Mouse (Mus musculus): ENCODE data around the gene Unc5a.

Gene Unc5a

DNA sequence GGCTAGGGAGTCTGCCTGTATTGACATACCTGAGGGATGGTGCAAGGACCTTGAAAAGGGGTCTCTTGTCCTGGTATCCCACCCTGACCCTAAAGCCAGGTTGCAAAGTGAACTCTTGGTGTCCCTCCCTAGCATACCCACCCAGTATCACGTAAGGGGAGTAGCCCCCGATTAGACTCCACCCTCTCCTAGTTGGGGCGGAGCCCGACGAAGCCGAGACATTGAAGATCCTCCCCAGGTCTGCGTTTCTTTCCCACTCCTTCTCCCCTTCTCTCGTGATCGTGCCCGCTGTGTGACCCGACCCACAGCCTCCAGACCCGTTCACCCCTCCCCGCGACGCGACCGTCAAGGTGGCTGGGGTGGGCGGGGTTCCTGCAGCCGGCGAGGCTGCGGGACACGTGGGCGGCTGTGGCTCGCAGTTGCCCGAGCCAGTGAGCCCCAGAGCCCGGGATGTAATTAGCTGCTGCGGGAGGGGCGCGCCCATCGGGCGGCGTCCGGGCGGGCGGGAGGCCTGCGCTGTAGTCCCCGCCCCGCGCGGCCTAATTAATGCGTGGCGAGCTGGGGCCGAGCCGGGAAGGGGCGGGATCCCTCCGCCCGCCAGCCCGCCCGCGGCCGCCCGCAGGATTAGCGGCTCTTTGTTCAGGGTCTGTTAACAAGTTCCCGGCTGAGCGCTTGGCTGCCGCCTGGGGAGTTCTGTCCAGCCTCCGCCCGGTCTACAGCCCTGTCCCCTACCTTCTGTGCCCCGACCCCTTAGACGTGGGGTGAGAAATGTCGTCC, 6.7 kb downstream of the Unc5a start:
- DNase-seq: peak; percentile 70 to 73

GRCm38 (mm10) chr13:54957281-54957680, 8.1 kb downstream of the Unc5a start:
- no peak for DNase-seq

- peak; percentile 87 to 93 for DNase-seq
Observed at GRCm38 (mm10) chr13:54959059-54959701, 10.0 kb downstream of the Unc5a start.

GRCm38 (mm10) chr13:54959842-54960241, 10.6 kb downstream of the Unc5a start:
- no peak for DNase-seq

DNA sequence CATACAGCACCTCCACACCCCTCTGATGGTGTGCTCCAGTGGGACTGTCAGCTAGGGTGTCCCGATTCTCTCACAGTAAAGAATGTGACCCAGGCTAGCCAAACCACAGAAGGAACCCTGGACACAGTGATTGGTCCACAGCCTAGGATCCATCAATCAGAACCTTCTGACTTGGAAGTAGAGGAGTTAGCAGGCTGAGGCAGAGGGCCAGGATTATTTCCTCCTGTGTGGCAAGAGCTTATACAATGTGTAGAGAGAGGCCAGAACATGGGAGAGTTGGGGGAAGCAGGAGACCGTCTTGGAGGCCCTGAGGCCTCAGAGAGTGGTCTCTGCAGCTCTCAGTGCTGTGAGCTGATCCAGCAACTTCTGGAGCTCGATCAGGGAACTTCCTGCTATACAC, 11.3 kb downstream of the Unc5a start:
- no peak for DNase-seq

- DNase-seq: no peak
Observed at GRCm38 (mm10) chr13:54965256-54965655, 16.0 kb downstream of the Unc5a start.

- no peak for DNase-seq
Observed at GRCm38 (mm10) chr13:54967501-54967900, 18.3 kb downstream of the Unc5a start.

GRCm38 (mm10) chr13:54968636-54969035, 19.4 kb downstream of the Unc5a start:
- peak; percentile 65 to 80 for DNase-seq

DNA sequence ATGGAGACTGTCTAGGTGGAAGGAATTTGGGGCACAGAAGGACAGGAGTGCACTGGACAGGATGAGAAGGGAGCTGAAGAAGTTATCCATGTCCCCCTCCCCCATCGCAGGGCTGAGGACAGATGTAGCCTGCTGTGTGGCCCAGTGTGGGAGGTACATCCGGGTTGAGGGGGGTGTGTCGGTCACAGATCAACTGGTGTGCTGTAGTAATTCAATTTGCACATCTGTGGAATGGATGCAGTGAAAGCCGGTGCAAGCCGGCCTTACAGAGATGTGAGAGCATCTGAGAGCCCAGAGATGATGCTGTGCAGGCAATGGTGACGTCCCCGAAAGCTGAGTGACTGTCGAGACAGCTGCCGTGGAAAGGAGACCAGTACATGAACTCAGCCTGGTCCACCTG, 20.3 kb downstream of the Unc5a start:
- DNase-seq: no peak

GRCm38 (mm10) chr13:54970521-54971247, 21.5 kb downstream of the Unc5a start:
- peak; percentile 48 to 56 for DNase-seq

- DNase-seq: peak; percentile 59 to 76
Observed at GRCm38 (mm10) chr13:54975546-54975945, 26.3 kb downstream of the Unc5a start.

DNA sequence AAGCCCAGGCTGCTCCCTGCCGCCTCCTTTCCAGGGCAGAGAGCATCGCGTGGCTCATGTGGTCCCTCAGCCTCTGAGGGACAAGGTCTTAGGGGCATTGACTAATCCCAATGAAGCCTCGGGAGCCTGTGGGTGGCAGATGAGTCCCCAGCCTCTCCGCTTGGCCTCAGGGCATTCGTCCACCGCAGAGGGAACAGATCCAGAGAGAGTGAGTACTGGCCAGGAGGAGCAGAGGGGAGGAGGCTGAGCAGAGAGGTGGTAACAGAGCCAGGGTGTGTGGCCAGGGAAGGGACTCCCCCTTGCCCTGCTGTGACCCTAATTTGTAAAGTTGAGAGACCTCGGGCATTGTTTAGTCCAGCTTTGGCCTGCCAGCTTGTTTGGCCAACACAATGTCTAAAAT, 29.6 kb downstream of the Unc5a start:
- peak; percentile 71 to 77 for DNase-seq

GRCm38 (mm10) chr13:54980957-54981356, 31.7 kb downstream of the Unc5a start:
- peak; percentile 55 to 70 for DNase-seq

GRCm38 (mm10) chr13:54983001-54983400, 33.8 kb downstream of the Unc5a start:
- no peak for DNase-seq

- peak; percentile 62 to 69 for DNase-seq
Observed at GRCm38 (mm10) chr13:54983614-54984013, 34.4 kb downstream of the Unc5a start.

DNA sequence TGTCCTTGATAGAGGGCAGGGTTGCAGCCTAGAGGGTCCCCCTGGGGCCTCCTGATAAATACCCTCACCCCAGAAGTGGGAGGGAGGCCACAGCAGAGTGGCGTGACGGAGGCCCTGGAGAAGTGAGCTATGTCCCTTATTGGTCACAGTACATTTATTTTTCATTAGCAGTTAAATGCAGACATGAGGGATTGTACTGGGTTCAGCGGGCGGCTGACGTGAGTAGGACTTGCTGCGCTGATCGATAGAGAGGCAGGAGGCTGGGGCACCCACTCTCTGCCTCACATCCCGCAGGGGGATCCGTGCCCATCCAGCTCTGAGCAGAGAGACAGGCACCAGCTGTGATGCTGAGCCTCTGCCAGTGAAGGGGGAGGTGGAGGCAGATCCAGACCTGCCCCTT, 38.2 kb downstream of the Unc5a start:
- peak in 1 of 2 experiments; percentile 65 for DNase-seq

- DNase-seq: no peak
Observed at GRCm38 (mm10) chr13:54988181-54988760, 39.1 kb downstream of the Unc5a start.

DNA sequence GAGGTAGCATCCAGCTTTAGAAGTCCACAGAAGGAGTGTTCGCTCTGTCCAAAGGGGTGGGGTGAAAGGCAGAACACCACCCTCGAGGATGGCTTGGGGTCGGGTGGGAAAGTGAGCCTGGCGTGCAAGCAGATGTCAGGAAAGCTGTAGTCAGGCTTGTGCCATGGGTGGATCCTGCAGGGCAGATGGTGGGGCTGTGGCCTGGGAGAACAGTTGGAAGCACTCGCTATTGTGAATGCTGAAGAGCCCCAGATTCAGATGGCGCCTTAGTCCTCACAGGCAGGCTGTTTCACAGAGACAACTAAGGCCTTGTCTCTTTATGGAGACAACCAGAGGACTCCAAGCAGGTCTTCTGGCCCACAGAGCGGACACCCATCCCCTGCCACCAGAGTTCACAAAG, 43.0 kb downstream of the Unc5a start:
- DNase-seq: peak; percentile 47 to 58

DNA sequence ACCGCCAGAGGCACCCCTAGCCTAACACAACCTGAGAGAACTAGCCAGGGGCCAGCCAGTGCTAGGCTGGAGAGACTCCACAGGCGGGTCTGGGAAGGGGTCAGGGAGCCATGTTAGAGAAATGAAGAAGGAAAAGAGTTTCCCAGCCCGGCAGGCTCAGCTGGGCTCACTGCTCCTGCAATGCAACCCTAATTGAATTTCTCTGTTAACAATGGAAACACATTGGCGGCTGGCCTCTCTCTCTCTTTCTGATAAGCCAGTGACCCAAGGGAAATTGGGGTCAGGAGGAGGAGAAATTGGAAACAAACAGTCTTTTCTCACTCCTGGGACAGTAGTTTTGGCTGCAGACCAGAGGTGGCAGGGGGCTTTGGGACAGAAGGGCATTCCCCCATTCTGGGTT, 45.4 kb downstream of the Unc5a start:
- no peak for DNase-seq

DNA sequence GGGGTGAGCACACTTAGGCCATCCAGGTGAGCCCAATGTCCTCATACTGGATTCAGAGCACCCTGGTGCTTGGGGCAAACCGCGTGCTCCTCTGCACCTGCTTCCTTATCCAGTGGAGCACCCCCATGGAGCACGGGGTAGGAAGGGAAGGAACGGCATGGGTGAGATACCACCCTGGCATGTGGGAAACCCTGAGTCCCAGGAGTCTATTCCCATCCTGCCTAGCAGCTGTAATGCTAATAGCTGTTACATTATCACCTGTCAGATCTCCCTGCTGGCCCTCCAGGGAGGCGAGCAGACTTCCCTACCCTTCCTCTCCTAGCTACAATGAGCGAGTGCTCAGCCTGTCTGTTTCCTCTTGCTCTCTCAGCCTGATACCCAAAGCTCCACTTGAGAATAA, 46.0 kb downstream of the Unc5a start:
- DNase-seq: no peak

DNA sequence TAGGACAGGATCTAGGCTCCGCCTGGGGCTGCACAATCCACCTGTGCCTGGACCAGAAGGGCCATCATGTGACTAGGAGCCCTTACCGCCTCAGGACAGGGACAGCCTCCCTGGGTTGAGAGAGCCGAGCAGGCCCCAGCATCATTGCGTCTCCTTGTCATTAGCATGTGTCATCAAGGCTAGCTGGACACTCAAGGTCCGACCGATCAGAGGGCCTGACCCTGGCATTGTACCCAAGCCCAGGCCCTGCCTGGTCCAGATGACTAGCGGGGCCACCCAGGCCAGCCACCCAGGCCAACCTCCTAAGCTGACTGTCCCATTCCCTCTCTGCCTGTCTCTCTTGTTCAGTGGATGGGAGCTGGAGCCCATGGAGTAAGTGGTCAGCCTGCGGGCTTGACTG, 48.4 kb downstream of the Unc5a start:
- no peak for DNase-seq

- peak in 1 of 2 experiments; percentile 9 for DNase-seq
Observed at GRCm38 (mm10) chr13:55000433-55000832, 51.2 kb downstream of the Unc5a start.

DNA sequence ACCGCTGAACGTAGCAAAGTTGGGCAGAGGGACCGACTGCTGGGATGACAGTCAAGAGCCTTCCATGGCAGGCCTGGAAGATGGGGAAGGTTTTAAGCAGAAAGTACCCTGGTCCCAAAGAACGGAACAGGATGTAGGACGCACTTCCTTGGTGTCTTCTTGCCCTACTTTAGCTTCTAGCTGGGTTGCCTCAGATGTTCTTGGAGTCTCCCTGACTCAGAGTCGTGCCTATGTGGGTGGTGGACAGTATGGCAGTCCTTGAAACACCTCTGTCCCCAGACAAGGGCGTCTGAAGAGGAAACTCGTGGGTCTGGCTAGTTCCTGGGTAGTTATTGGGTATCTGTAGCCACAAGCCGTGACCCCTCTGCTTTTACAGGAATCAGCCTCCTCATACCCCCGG, 52.9 kb downstream of the Unc5a start:
- DNase-seq: no peak
